Mouse (Mus musculus) CH12.LX (cell line): Measurements from ENCODE around the gene Pigh.

Experiments
- CHD1 ChIP-seq: IDR thresholded peaks from 2 replicates; pipeline ENCODE4 v1.6.1; 2012; ENCODE audit warnings: low read depth, low read length, improper control_type of control experiment, inconsistent platforms
- ELF1 ChIP-seq: IDR thresholded peaks from 2 replicates; pipeline ENCODE4 v1.6.1; 2014; ENCODE audit warnings: low read depth, mild to moderate bottlenecking, inconsistent platforms, low read length, improper control_type of control experiment
- MYC ChIP-seq: IDR thresholded peaks from 2 replicates; pipeline ENCODE4 v1.6.1; 2011; ENCODE audit warnings: low read depth, mild to moderate bottlenecking, improper control_type of control experiment, low read length
- NELFE ChIP-seq: IDR thresholded peaks from 2 replicates; pipeline ENCODE4 v1.6.1; 2011; ENCODE audit warnings: low read depth, low read length, improper control_type of control experiment
- POLR2A ChIP-seq: IDR thresholded peaks from 2 replicates; pipeline ENCODE4 v1.6.1; 2011; ENCODE audit warnings: low read depth, mild to moderate bottlenecking, improper control_type of control experiment, low read length
- SIN3A ChIP-seq: IDR thresholded peaks from 2 replicates; pipeline ENCODE4 v1.6.1; 2012; ENCODE audit warnings: low read length, improper control_type of control experiment, inconsistent platforms
- TCF12 ChIP-seq: IDR thresholded peaks from 2 replicates; pipeline ENCODE4 v1.6.1; 2014; ENCODE audit warnings: low read depth, mild to moderate bottlenecking, inconsistent platforms, low read length, improper control_type of control experiment

- TF ChIP-seq CHD1 (no peak), MYC (no peak), NELFE (no peak), SIN3A (no peak), ELF1 (no peak), POLR2A (no peak), TCF12 (no peak)
These were observed 3.1 kb upstream of the Pigh start for GRCm38 (mm10) chr12:79092569-79092968.
